Mouse (Mus musculus) CD4-positive, CD25-positive, alpha-beta regulatory T cell, adult 4 months (primary cell): ENCODE measurements around the gene Gng7. TPM values are rescaled to one million over a fixed set of nuclear protein-coding genes. Genes with fewer than 3 reads are reported as not detected.
"Not testable (repeated sequence)": the region's sequence is repeated elsewhere in the genome, so short reads cannot be mapped to it uniquely, and the experiment has no call there.

Experiments used
- ATAC-seq: one replicate; pipeline ENCODE4 v1.8.0; 2017
- polyA plus RNA-seq, 2 experiments: library from polyadenylated mRNA; unstranded; fragments of 100-300 nt; shearing (Covaris generic); gene quantifications; one replicate each; pipeline ENCODE4 v1.2.1; 2017

Gng7 gene
- under 1 TPM in 1 of 2 experiments, not detected in 1; 0.54 TPM for polyA plus RNA-seq

GRCm38 (mm10) chr10:81014393-81015384 is at the start of gene Gng7:
Gene Gng7 (minus strand): TSS chr10:81014945.
- peak; percentile 85 for ATAC-seq

GRCm38 (mm10) chr10:81064519-81064918 is 49.8 kb upstream of the Gng7 start:
- ATAC-seq, result not testable (repeated sequence)

- ATAC-seq, result no peak
Measured at GRCm38 (mm10) chr10:81062710-81063109, 48.0 kb upstream of the Gng7 start.

GRCm38 (mm10) chr10:81059603-81060543 is 45.1 kb upstream of the Gng7 start, which contains the start of gene Sgta:
Gene Sgta (minus strand): TSS chr10:81060181.
- ATAC-seq, result peak; percentile 95

GRCm38 (mm10) chr10:81058896-81059295 is 44.2 kb upstream of the Gng7 start:
- no peak for ATAC-seq

GRCm38 (mm10) chr10:81057406-81058130 is 42.8 kb upstream of the Gng7 start:
- ATAC-seq, result no peak

- not testable (repeated sequence) for ATAC-seq
Measured at GRCm38 (mm10) chr10:81055802-81056340, 41.1 kb upstream of the Gng7 start.

- no peak for ATAC-seq
Measured at GRCm38 (mm10) chr10:81055169-81055568, 40.4 kb upstream of the Gng7 start.

- no peak for ATAC-seq
Measured at GRCm38 (mm10) chr10:81052577-81052976, 37.8 kb upstream of the Gng7 start.

- no peak for ATAC-seq
Measured at GRCm38 (mm10) chr10:81051133-81051532, 36.4 kb upstream of the Gng7 start.

- no peak for ATAC-seq
Measured at GRCm38 (mm10) chr10:81050645-81051044, 35.9 kb upstream of the Gng7 start.

- ATAC-seq, result not testable (repeated sequence)
Measured at GRCm38 (mm10) chr10:81045246-81045645, 30.5 kb upstream of the Gng7 start.

- peak; percentile 25 for ATAC-seq
Measured at GRCm38 (mm10) chr10:81041458-81042175, 26.9 kb upstream of the Gng7 start.

- ATAC-seq, result peak; percentile 100
Measured at GRCm38 (mm10) chr10:81036988-81037580, 22.3 kb upstream of the Gng7 start, which contains the start of gene Slc39a3. Gene Slc39a3 (minus strand): TSS chr10:81037426.

- ATAC-seq, result no peak
Measured at GRCm38 (mm10) chr10:81036251-81036650, 21.5 kb upstream of the Gng7 start.

GRCm38 (mm10) chr10:81033586-81033985 is 18.8 kb upstream of the Gng7 start:
- ATAC-seq, result no peak

- no peak for ATAC-seq
Measured at GRCm38 (mm10) chr10:81029031-81029430, 14.3 kb upstream of the Gng7 start.

- no peak for ATAC-seq
Measured at GRCm38 (mm10) chr10:81028219-81028618, 13.5 kb upstream of the Gng7 start.

GRCm38 (mm10) chr10:81027331-81027730 is 12.6 kb upstream of the Gng7 start:
- ATAC-seq, result no peak

GRCm38 (mm10) chr10:81026857-81027256 is 12.1 kb upstream of the Gng7 start:
- no peak for ATAC-seq
